Mouse (Mus musculus) hindbrain, embryonic 13.5 days (tissue): ENCODE results near the gene Dlgap4. TPM values are rescaled to one million over a fixed set of nuclear protein-coding genes. Genes with fewer than 3 reads are reported as not detected.

Experiments
- ATAC-seq: fragments of 200-750 bp; cut with Nextera tagmentation; 2 replicates; pipeline ENCODE4 v1.8.0; 2017; ENCODE audit warnings: moderate TSS enrichment; ENCODE audit not compliant: low FRiP score
- H3K27ac ChIP-seq: fragments of 300-500 bp; sonication (generic); 2 replicates; pipeline ENCODE4 v1.5.1; 2015; ENCODE audit warnings: inconsistent platforms, mild to moderate bottlenecking, moderate library complexity
- H3K27me3 ChIP-seq: fragments of 300-500 bp; sonication (generic); 2 replicates; pipeline ENCODE4 v1.6.1; 2015; ENCODE audit warnings: mild to moderate bottlenecking, inconsistent platforms
- H3K36me3 ChIP-seq: fragments of 300-500 bp; sonication (generic); 2 replicates; pipeline ENCODE4 v1.6.1; 2015; ENCODE audit warnings: mild to moderate bottlenecking, inconsistent platforms
- H3K4me1 ChIP-seq: fragments of 300-500 bp; sonication (generic); replicated peaks from 2 replicates; pipeline ENCODE4 v1.6.1; 2015; ENCODE audit warnings: inconsistent platforms
- H3K4me2 ChIP-seq: fragments of 300-500 bp; sonication (generic); 2 replicates; pipeline ENCODE4 v1.6.1; 2015; ENCODE audit warnings: inconsistent platforms, mild to moderate bottlenecking, moderate library complexity
- H3K4me3 ChIP-seq: fragments of 300-500 bp; sonication (generic); 2 replicates; pipeline ENCODE4 v1.5.1; 2015; ENCODE audit warnings: mild to moderate bottlenecking, inconsistent platforms
- H3K9ac ChIP-seq: fragments of 300-500 bp; sonication (generic); 2 replicates; pipeline ENCODE4 v1.6.1; 2015; ENCODE audit warnings: mild to moderate bottlenecking, inconsistent platforms
- H3K9me3 ChIP-seq: fragments of 300-500 bp; sonication (generic); 2 replicates; pipeline ENCODE4 v1.6.1; 2016; ENCODE audit warnings: inconsistent platforms
- WGBS: fragments of 180-500 bp; shearing (Covaris S2); methylation state at CpG from one replicate; pipeline ENCODE4 v1.1.7; 2015; 5-methylcytosine and 5-hydroxymethylcytosine counted together
- polyA plus RNA-seq: library from polyadenylated mRNA; unstranded; fragments of >200 nt; fragmentation: Nextera tagmentation; extraction: Ambion mirVana; gene quantifications from 2 replicates; pipeline ENCODE4 v1.2.1, GENCODE M21; 2015

The Dlgap4 gene
- polyA plus RNA-seq, 1 experiment from 2014 or later, result 232 TPM

DNA sequence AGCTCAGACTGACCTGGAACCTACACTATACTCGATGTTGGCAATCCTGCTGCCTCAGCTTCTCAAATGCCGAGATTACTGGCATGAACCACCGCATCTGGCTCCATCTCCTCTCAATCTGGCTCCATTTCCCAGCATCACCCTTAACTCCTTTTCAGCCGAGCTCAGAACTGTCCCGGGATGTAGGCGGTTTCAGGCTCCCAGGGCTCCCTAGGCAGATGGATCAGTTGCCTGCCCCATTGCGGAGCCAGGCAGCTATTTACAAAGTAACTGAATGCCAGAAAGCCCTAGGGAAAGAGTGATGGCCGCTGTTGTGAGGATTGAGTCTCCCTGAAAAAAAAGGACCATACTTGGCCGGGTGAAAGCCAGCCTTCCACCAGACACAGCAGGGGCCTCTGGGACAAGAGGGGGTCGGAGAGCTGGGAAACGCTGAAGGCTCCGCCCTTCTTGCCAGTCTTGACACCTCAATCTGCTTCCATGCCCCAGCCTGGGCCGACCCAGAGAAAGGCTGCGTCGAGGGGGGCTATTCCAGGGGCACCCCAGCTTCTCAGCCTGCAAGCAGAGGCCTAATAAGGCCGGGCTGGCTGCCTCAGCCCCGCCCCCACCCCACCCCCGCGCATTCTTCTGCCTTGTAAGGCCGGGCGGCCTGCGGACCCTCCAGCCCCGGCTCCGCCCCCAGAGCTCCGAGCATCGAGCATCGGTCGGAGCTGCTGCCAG is 161.4 kb downstream of the Dlgap4 start, which contains the start of gene Myl9:
TSS of gene Myl9 (plus strand) at position 683 of the 717 bp plus-strand sequence.
- Histone ChIP-seq H3K9me3 (no peaks in the 10 kb centered on the region), H3K4me2 (peak within 1 kb of the TSS; percentile 69), H3K4me1 (peaks cover 28% of the 10 kb centered on the region), H3K4me3 (peak within 1 kb of the TSS; percentile 37), H3K9ac (peak within 1 kb of the TSS; percentile 64), H3K27me3 (peaks cover 17% of the 10 kb centered on the region), H3K27ac (peak within 1 kb of the TSS; percentile 27; the same call in 1 of the 2 replicates), H3K36me3 (no peaks in the 10 kb centered on the region)
- WGBS, result 1% methylated on average over 28 of the region's 28 CpGs
- peak; percentile 78 for ATAC-seq

- peak overlapping the region; percentile 37 for H3K4me3 ChIP-seq
- peaks cover 17% of the 10 kb centered on the region for H3K27me3 ChIP-seq
- 29% methylated on average over 17 of the region's 17 CpGs for WGBS
- peak overlapping the region; percentile 27; the same call in 1 of the 2 replicates for H3K27ac ChIP-seq
- H3K4me1 ChIP-seq, result peaks cover 32% of the 10 kb centered on the region
- H3K9me3 ChIP-seq, result no peaks in the 10 kb centered on the region
- peak overlapping the region; percentile 64 for H3K9ac ChIP-seq
- H3K36me3 ChIP-seq, result no peaks in the 10 kb centered on the region
- ATAC-seq, result no peak
- H3K4me2 ChIP-seq, result peak overlapping the region; percentile 69
These were observed 162.2 kb downstream of the Dlgap4 start for GRCm38 (mm10) chr2:156775455-156776435.

DNA sequence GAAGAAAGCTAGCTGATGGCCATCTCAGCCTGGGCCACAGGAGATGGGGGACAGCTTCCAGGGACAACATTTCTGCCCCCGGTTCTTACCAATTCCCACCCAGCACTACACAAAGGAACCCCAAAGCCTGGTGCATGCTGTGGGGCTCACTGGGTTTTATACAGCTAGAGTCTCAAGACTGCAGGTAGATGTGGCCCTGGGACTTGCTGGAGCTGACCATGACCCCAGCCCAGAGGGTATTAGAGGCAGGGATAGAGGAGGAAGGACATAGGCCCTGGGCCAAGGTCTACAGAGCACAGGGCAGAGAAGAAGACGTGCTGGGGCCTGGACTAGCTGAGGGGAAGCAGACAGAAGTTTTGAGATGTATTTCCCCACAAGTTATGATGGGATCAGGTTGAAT is 163.4 kb downstream of the Dlgap4 start:
- Histone ChIP-seq H3K4me2 (no peak overlapping the region), H3K9me3 (no peaks in the 10 kb centered on the region), H3K4me3 (no peak overlapping the region), H3K36me3 (no peaks in the 10 kb centered on the region), H3K27me3 (peaks cover 17% of the 10 kb centered on the region), H3K4me1 (peaks cover 35% of the 10 kb centered on the region), H3K27ac (no peak overlapping the region), H3K9ac (no peak overlapping the region)
- no peak for ATAC-seq
- WGBS, result 91% methylated on average over 2 of the region's 2 CpGs

- Histone ChIP-seq H3K9me3 (no peaks in the 10 kb centered on the region), H3K9ac (no peak overlapping the region), H3K4me1 (peaks cover 35% of the 10 kb centered on the region), H3K36me3 (no peaks in the 10 kb centered on the region), H3K27me3 (peaks cover 17% of the 10 kb centered on the region), H3K4me3 (no peak overlapping the region), H3K27ac (no peak overlapping the region), H3K4me2 (no peak overlapping the region)
- no peak for ATAC-seq
- 59% methylated on average over 7 of the region's 7 CpGs for WGBS
These were observed 164.0 kb downstream of the Dlgap4 start for GRCm38 (mm10) chr2:156777326-156778004.

DNA sequence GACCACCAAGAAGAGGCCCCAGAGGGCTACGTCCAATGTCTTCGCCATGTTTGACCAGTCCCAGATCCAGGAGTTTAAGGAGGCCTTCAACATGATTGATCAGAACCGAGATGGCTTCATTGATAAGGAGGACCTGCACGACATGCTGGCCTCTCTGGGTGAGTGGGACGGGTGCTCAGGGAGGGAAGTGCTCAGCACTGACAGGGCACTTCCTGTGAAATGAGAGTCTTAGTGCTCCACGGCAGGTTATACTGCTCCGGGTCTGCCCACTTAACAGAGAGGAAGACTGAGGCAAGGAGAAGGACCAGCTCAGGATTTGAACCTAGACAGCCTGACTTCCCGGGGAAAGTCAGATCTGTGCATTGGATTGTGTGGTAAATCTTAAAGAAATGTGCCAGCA is 165.1 kb downstream of the Dlgap4 start:
- no peak for ATAC-seq
- no peaks in the 10 kb centered on the region for H3K36me3 ChIP-seq
- peaks cover 17% of the 10 kb centered on the region for H3K27me3 ChIP-seq
- no peak overlapping the region for H3K27ac ChIP-seq
- H3K9ac ChIP-seq, result no peak overlapping the region
- no peak overlapping the region for H3K4me3 ChIP-seq
- H3K4me1 ChIP-seq, result peaks cover 35% of the 10 kb centered on the region
- no peaks in the 10 kb centered on the region for H3K9me3 ChIP-seq
- WGBS, result 86% methylated on average over 8 of the region's 8 CpGs
- no peak overlapping the region for H3K4me2 ChIP-seq

DNA sequence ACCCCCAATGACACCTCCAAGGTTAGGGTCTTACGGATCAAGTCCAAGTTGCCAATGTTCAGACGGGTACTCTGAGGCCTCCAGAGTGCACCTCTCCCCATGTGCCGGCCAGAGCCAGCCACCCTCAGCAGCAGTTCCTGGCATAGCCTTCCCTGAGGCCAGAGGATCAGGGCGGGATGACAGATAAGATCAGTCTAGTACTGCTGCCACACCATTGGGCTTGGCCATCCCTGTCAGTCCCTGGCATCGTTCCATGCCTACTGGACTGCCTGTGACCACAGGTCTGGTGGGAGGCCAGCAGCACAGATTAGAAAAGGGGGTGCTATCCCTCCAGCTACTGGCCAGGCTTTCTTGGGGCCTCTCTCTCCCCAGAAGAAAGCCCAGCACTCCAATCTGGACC is 165.5 kb downstream of the Dlgap4 start:
- H3K9me3 ChIP-seq, result no peaks in the 10 kb centered on the region
- ATAC-seq, result no peak
- H3K36me3 ChIP-seq, result no peaks in the 10 kb centered on the region
- H3K4me3 ChIP-seq, result no peak overlapping the region
- H3K27me3 ChIP-seq, result peaks cover 17% of the 10 kb centered on the region
- H3K27ac ChIP-seq, result no peak overlapping the region
- peaks cover 35% of the 10 kb centered on the region for H3K4me1 ChIP-seq
- no peak overlapping the region for H3K9ac ChIP-seq
- 81% methylated on average over 5 of the region's 5 CpGs for WGBS
- H3K4me2 ChIP-seq, result no peak overlapping the region

DNA sequence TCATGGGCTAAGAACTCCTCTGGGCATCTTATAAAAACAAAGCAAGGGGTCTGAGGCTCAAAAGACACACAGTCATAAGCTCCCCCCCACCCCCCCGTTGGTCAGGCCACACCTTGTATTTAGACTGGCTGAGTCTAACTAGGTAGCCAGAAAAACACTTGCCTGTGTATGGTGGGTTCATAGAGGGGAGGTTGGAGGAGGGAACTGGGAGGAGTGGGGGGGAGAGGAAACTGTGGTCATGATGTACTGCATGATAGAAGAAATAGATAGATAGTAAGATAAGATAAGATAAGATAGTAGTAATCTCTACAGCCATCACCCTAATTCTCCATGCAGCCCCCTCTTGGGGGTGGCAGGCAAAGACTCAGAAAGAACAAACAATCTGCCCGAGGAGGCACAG is 166.0 kb downstream of the Dlgap4 start:
- Histone ChIP-seq H3K9me3 (no peaks in the 10 kb centered on the region), H3K4me2 (no peak overlapping the region), H3K4me1 (peaks cover 32% of the 10 kb centered on the region), H3K4me3 (no peak overlapping the region), H3K9ac (no peak overlapping the region), H3K36me3 (no peaks in the 10 kb centered on the region), H3K27ac (no peak overlapping the region), H3K27me3 (peaks cover 17% of the 10 kb centered on the region)
- no peak for ATAC-seq
- 59% methylated on average over 2 of the region's 2 CpGs for WGBS

GRCm38 (mm10) chr2:156780129-156780528 is 166.6 kb downstream of the Dlgap4 start:
- Histone ChIP-seq H3K4me1 (peaks cover 26% of the 10 kb centered on the region), H3K9me3 (no peaks in the 10 kb centered on the region), H3K36me3 (no peaks in the 10 kb centered on the region), H3K27me3 (peaks cover 17% of the 10 kb centered on the region), H3K27ac (no peak overlapping the region), H3K9ac (no peak overlapping the region), H3K4me3 (no peak overlapping the region), H3K4me2 (no peak overlapping the region)
- ATAC-seq, result no peak
- 75% methylated on average over 9 of the region's 9 CpGs for WGBS

- Histone ChIP-seq H3K4me3 (no peak overlapping the region), H3K27me3 (peaks cover 12% of the 10 kb centered on the region), H3K4me2 (no peak overlapping the region), H3K4me1 (peaks cover 20% of the 10 kb centered on the region), H3K9me3 (no peaks in the 10 kb centered on the region), H3K9ac (no peak overlapping the region), H3K36me3 (no peaks in the 10 kb centered on the region), H3K27ac (no peak overlapping the region)
- 0 out of 2 replicates have a peak, but pooled peaks have one; percentile 17 for ATAC-seq
- WGBS, result 12% methylated on average over 17 of the region's 17 CpGs
These were observed 167.2 kb downstream of the Dlgap4 start for GRCm38 (mm10) chr2:156780752-156781151.

GRCm38 (mm10) chr2:156781281-156781680 is 167.8 kb downstream of the Dlgap4 start:
- Histone ChIP-seq H3K27me3 (peaks cover 7% of the 10 kb centered on the region), H3K9me3 (0 out of 2 replicates have a peak, but pooled peaks cover 4% of the 10 kb centered on the region), H3K4me1 (peaks cover 16% of the 10 kb centered on the region; the same call in 1 of the 2 replicates), H3K36me3 (no peaks in the 10 kb centered on the region), H3K27ac (no peak overlapping the region), H3K4me3 (no peak overlapping the region), H3K9ac (no peak overlapping the region), H3K4me2 (no peak overlapping the region)
- WGBS, result 81% methylated on average over 4 of the region's 4 CpGs
- no peak for ATAC-seq

DNA sequence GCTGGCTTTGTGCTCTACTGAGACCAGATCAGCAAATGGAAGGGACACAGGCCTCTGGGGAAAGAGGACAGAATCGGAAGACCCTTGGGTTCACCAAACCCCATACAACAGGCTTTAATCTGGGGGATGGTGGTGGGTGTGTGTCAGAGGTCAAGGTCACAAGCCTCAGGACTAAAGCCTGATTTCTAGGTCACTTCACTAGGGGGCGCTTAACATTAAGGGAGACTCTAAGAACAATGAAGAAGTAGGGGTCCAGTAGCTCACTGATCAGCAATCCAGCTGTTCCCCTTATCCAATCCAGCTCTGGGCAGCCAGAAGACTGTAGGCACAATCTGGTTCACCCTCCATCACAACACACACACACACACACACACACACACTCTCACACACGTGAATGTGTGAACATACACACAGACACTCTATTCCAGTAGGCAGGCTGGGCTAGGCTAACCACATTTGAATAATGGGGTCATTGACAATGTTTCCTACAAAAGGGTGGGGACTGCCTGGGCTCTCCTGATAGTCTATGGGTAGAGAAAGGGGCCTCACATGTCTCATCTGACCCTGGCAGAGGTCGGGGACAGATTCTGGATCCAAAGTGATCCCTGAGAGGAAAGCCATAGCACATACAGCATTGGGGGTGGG is 168.5 kb downstream of the Dlgap4 start:
- no peak overlapping the region for H3K4me3 ChIP-seq
- H3K27ac ChIP-seq, result no peak overlapping the region
- no peak overlapping the region for H3K9ac ChIP-seq
- H3K4me1 ChIP-seq, result peaks cover 16% of the 10 kb centered on the region; the same call in 1 of the 2 replicates
- H3K9me3 ChIP-seq, result 0 out of 2 replicates have a peak, but pooled peaks cover 7% of the 10 kb centered on the region
- ATAC-seq, result no peak
- H3K36me3 ChIP-seq, result no peaks in the 10 kb centered on the region
- WGBS, result 78% methylated on average over 4 of the region's 4 CpGs
- no peak overlapping the region for H3K4me2 ChIP-seq
- peaks cover 5% of the 10 kb centered on the region; the same call in 1 of the 2 replicates for H3K27me3 ChIP-seq
